Mouse (Mus musculus): Measurements from ENCODE around the gene Wdr31. TPM values are rescaled to one million over a fixed set of nuclear protein-coding genes. Genes with fewer than 3 reads are reported as not detected.
A peak's percentile ranks its signal among the peaks of the same experiment; 100 is the strongest.
"Not testable (repeated sequence)": the region's sequence is repeated elsewhere in the genome, so short reads cannot be mapped to it uniquely, and the experiment has no call there.

Wdr31 gene
- polyA plus RNA-seq, 1 experiment from 2014 or later, result 5.2 TPM

DNA sequence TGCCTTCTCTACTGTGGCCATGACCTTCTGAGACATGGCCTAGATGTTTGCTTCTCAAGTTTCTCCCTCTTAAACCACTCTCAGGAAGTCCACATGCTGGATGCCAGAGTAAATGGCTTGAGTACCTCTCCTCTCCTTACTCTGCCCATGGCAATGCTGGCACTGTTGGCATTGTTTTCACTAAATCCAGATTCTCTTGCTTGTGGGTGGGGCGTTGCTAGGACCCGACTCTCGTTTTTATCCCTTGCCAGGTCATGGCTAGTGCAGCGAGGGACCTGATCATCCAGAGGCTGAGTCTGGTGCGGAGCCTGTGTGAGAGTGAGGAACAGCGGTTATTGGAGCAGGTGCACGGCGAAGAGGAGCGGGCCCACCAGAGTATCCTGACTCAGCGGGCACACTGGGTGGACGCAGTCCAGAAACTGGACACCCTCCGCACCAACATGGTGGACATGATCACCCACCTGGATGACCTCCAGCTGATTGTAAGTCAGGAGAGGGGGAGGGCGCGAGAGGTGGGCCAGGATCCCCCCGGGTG, 15.5 kb upstream of the Wdr31 start:
- Histone ChIP-seq H3K4me1 (replicated peaks; ENCODE audit: control insufficient read depth, insufficient read depth, low read length) (peaks cover 6% of the 10 kb centered on the region), H3K27ac (ENCODE audit: low read depth, low read length) (no peak overlapping the region), H3K36me3 (ENCODE audit: control insufficient read depth, insufficient read depth, low read length) (no peaks in the 10 kb centered on the region), H3K4me2 (no peak overlapping the region), H3K27me3 (replicated peaks; ENCODE audit: control insufficient read depth, insufficient read depth, low read length) (no peaks in the 10 kb centered on the region), H3K9me3 (ENCODE audit: control insufficient read depth, low read length) (no peaks in the 10 kb centered on the region), H3K4me3 (ENCODE audit: low read depth, low read length) (no peak overlapping the region), H3K9ac (ENCODE audit: low read depth, low read length) (no peak overlapping the region)
- no peak for ATAC-seq (replicated peaks; ENCODE audit: low FRiP score)
- no peak for DNase-seq (ENCODE audit: low spot score)
- WGBS, result 91% methylated on average over 15 of the region's 15 CpGs

GRCm38 (mm10) chr4:62485450-62486161, 14.9 kb upstream of the Wdr31 start:
- Histone ChIP-seq H3K4me2 (no peak overlapping the region), H3K9me3 (ENCODE audit: control insufficient read depth, low read length) (no peaks in the 10 kb centered on the region), H3K9ac (ENCODE audit: low read depth, low read length) (no peak overlapping the region), H3K4me3 (ENCODE audit: low read depth, low read length) (no peak overlapping the region), H3K27ac (ENCODE audit: low read depth, low read length) (0 out of 2 replicates have a peak overlapping the region, but pooled peaks have one; percentile 13), H3K4me1 (replicated peaks; ENCODE audit: control insufficient read depth, insufficient read depth, low read length) (peaks cover 6% of the 10 kb centered on the region), H3K36me3 (ENCODE audit: control insufficient read depth, insufficient read depth, low read length) (no peaks in the 10 kb centered on the region), H3K27me3 (replicated peaks; ENCODE audit: control insufficient read depth, insufficient read depth, low read length) (peaks cover 4% of the 10 kb centered on the region)
- DNase-seq (ENCODE audit: low spot score) (no peak), ATAC-seq (replicated peaks; ENCODE audit: low FRiP score) (peak; percentile 72)
- WGBS, result 83% methylated on average over 8 of the region's 8 CpGs

DNA sequence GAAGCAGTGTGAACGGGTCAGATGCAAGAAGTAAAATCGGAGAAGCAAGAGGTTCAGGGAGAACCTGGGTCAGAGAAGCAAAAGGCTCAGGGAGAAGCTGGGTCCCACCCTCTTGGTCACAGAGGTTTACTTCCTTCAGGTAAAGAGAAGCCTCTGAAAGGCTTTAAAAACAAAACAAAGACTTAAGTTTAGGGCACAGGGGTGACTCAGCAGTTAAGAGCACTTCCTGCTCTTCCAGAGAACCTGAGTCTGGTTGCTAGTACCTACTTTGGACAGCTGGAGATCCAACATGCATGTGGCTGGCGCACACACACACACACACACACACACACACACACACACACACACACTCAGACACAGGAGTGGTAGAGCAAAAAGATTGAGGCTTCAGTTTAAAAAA, 14.2 kb upstream of the Wdr31 start:
- peaks cover 11% of the 10 kb centered on the region for H3K27me3 ChIP-seq (replicated peaks; ENCODE audit: control insufficient read depth, insufficient read depth, low read length)
- WGBS, result 79% methylated on average over 3 of the region's 3 CpGs
- H3K4me3 ChIP-seq (ENCODE audit: low read depth, low read length), result no peak overlapping the region
- no peak overlapping the region for H3K4me2 ChIP-seq
- H3K27ac ChIP-seq (ENCODE audit: low read depth, low read length), result no peak overlapping the region
- no peak overlapping the region for H3K9ac ChIP-seq (ENCODE audit: low read depth, low read length)
- ATAC-seq (replicated peaks; ENCODE audit: low FRiP score), result no peak
- H3K9me3 ChIP-seq (ENCODE audit: control insufficient read depth, low read length), result no peaks in the 10 kb centered on the region
- no peak for DNase-seq (ENCODE audit: low spot score)
- H3K4me1 ChIP-seq (replicated peaks; ENCODE audit: control insufficient read depth, insufficient read depth, low read length), result peaks cover 6% of the 10 kb centered on the region
- H3K36me3 ChIP-seq (ENCODE audit: control insufficient read depth, insufficient read depth, low read length), result no peaks in the 10 kb centered on the region

- ATAC-seq (replicated peaks; ENCODE audit: low FRiP score), result no peak
- no peak for DNase-seq (ENCODE audit: low spot score)
- Histone ChIP-seq H3K4me3 (ENCODE audit: low read depth, low read length) (no peak overlapping the region), H3K27me3 (replicated peaks; ENCODE audit: control insufficient read depth, insufficient read depth, low read length) (peaks cover 14% of the 10 kb centered on the region), H3K4me1 (replicated peaks; ENCODE audit: control insufficient read depth, insufficient read depth, low read length) (peaks cover 10% of the 10 kb centered on the region), H3K36me3 (ENCODE audit: control insufficient read depth, insufficient read depth, low read length) (no peaks in the 10 kb centered on the region), H3K4me2 (no peak overlapping the region), H3K9me3 (ENCODE audit: control insufficient read depth, low read length) (no peaks in the 10 kb centered on the region), H3K9ac (ENCODE audit: low read depth, low read length) (no peak overlapping the region), H3K27ac (ENCODE audit: low read depth, low read length) (no peak overlapping the region)
- WGBS, result 39% methylated on average over 10 of the region's 10 CpGs
Measured at GRCm38 (mm10) chr4:62480709-62481605, 10.3 kb upstream of the Wdr31 start.

GRCm38 (mm10) chr4:62479937-62480708, 9.4 kb upstream of the Wdr31 start, which contains the start of gene Bspry:
Bspry (plus strand) TSS chr4:62480053.
- peak; percentile 51 for DNase-seq (ENCODE audit: low spot score)
- Histone ChIP-seq H3K4me1 (replicated peaks; ENCODE audit: control insufficient read depth, insufficient read depth, low read length) (peaks cover 4% of the 10 kb centered on the region), H3K27ac (ENCODE audit: low read depth, low read length) (no peak within 1 kb of the TSS), H3K4me2 (peak within 1 kb of the TSS; percentile 95), H3K36me3 (ENCODE audit: control insufficient read depth, insufficient read depth, low read length) (no peaks in the 10 kb centered on the region), H3K27me3 (replicated peaks; ENCODE audit: control insufficient read depth, insufficient read depth, low read length) (peaks cover 14% of the 10 kb centered on the region), H3K9me3 (ENCODE audit: control insufficient read depth, low read length) (no peaks in the 10 kb centered on the region), H3K9ac (ENCODE audit: low read depth, low read length) (peak within 1 kb of the TSS; percentile 30; the same call in 1 of the 2 replicates), H3K4me3 (ENCODE audit: low read depth, low read length) (peak within 1 kb of the TSS; percentile 60)
- WGBS, result 2% methylated on average over 68 of the region's 71 CpGs
- ATAC-seq (replicated peaks; ENCODE audit: low FRiP score), result peak; percentile 63

DNA sequence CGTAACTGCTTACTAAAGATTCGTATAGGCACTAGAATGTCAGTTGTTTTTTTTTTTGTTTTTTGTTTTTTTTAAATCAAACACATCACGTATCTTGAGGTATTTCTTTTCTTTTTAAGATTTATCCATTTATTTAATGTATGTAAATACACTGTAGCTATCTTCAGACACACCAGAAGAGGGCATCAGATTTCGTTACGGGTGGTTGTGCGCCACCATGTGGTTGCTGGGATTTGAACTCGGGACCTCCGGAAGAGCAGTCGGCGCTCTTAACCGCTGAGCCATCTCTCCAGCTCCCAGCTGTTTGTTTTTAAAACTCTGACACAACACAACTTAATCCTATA, 8.9 kb upstream of the Wdr31 start:
- peak overlapping the region; percentile 60 for H3K4me3 ChIP-seq (ENCODE audit: low read depth, low read length)
- not testable (repeated sequence) for H3K9me3 ChIP-seq (ENCODE audit: control insufficient read depth, low read length); ATAC-seq (replicated peaks; ENCODE audit: low FRiP score); H3K36me3 ChIP-seq (ENCODE audit: control insufficient read depth, insufficient read depth, low read length); H3K4me1 ChIP-seq (replicated peaks; ENCODE audit: control insufficient read depth, insufficient read depth, low read length); H3K27ac ChIP-seq (ENCODE audit: low read depth, low read length); DNase-seq (ENCODE audit: low spot score)
- H3K9ac ChIP-seq (ENCODE audit: low read depth, low read length), result peak overlapping the region; percentile 30; the same call in 1 of the 2 replicates
- H3K27me3 ChIP-seq (replicated peaks; ENCODE audit: control insufficient read depth, insufficient read depth, low read length), result peaks cover 14% of the 10 kb centered on the region
- WGBS, result 12% methylated on average over 11 of the region's 11 CpGs
- peak overlapping the region; percentile 95 for H3K4me2 ChIP-seq

GRCm38 (mm10) chr4:62477542-62478244, 7.0 kb upstream of the Wdr31 start:
- H3K9me3 ChIP-seq (ENCODE audit: control insufficient read depth, low read length), result no peaks in the 10 kb centered on the region
- no peak overlapping the region for H3K4me3 ChIP-seq (ENCODE audit: low read depth, low read length)
- WGBS, result 82% methylated on average over 6 of the region's 6 CpGs
- peaks cover 4% of the 10 kb centered on the region for H3K4me1 ChIP-seq (replicated peaks; ENCODE audit: control insufficient read depth, insufficient read depth, low read length)
- H3K4me2 ChIP-seq, result no peak overlapping the region
- ATAC-seq (replicated peaks; ENCODE audit: low FRiP score) (no peak), DNase-seq (ENCODE audit: low spot score) (no peak)
- H3K9ac ChIP-seq (ENCODE audit: low read depth, low read length), result no peak overlapping the region
- H3K27me3 ChIP-seq (replicated peaks; ENCODE audit: control insufficient read depth, insufficient read depth, low read length), result peaks cover 14% of the 10 kb centered on the region
- H3K36me3 ChIP-seq (ENCODE audit: control insufficient read depth, insufficient read depth, low read length), result no peaks in the 10 kb centered on the region
- no peak overlapping the region for H3K27ac ChIP-seq (ENCODE audit: low read depth, low read length)

GRCm38 (mm10) chr4:62475793-62476192, 5.1 kb upstream of the Wdr31 start:
- DNase-seq (ENCODE audit: low spot score), result no peak
- 83% methylated on average over 6 of the region's 6 CpGs for whole genome bisulfite sequencing

More at GRCm38 (mm10) chr4:62475793-62476192, 5.1 kb upstream of the Wdr31 start:
- no peak overlapping the region for H3K9ac ChIP-seq (ENCODE audit: low read depth, low read length)
- H3K4me2 ChIP-seq, result no peak overlapping the region
- H3K27ac ChIP-seq (ENCODE audit: low read depth, low read length), result no peak overlapping the region
- peaks cover 4% of the 10 kb centered on the region for H3K4me1 ChIP-seq (replicated peaks; ENCODE audit: control insufficient read depth, insufficient read depth, low read length)
- no peaks in the 10 kb centered on the region for H3K9me3 ChIP-seq (ENCODE audit: control insufficient read depth, low read length)
- ATAC-seq (replicated peaks; ENCODE audit: low FRiP score), result no peak
- peaks cover 11% of the 10 kb centered on the region for H3K27me3 ChIP-seq (replicated peaks; ENCODE audit: control insufficient read depth, insufficient read depth, low read length)
- no peak overlapping the region for H3K4me3 ChIP-seq (ENCODE audit: low read depth, low read length)
- no peaks in the 10 kb centered on the region for H3K36me3 ChIP-seq (ENCODE audit: control insufficient read depth, insufficient read depth, low read length)

Measured in liver, embryonic 11.5 days (tissue).